Mouse (Mus musculus) liver, embryonic 14 days (tissue): Measurements from ENCODE around the gene Gas2l3. TPM values are rescaled to one million over a fixed set of nuclear protein-coding genes. Genes with fewer than 3 reads are reported as not detected.

Experiments
- polyA plus RNA-seq: library from polyadenylated mRNA; depleted of rRNA; stranded (reverse); fragments of >200 nt; gene quantifications from 2 replicates; pipeline ENCODE4 v1.2.3, GENCODE M21; 2012; rRNA removed

Gene Gas2l3
- 2.8 and 3.2 TPM in 2 replicates for polyA plus RNA-seq

GRCm38 (mm10) chr10:89443623-89444151 is at the start of gene Gas2l3:
Gene Gas2l3 (minus strand): TSS chr10:89443967.

Other genes with a start within 250 kb of the Gas2l3 start
- gene Ano4, start 99.2 kb downstream of the Gas2l3 start, polyA plus RNA-seq = 0.05 and 0.07 TPM in 2 replicates
- gene Nr1h4, start 89.6 kb upstream of the Gas2l3 start, polyA plus RNA-seq = 2.9 and 3.4 TPM in 2 replicates
- 0.05 and 0.07 TPM in 2 replicates for gene Slc17a8, start 177.3 kb upstream of the Gas2l3 start, polyA plus RNA-seq
- 10.5 and 11.8 TPM in 2 replicates for gene Scyl2, start 242.3 kb upstream of the Gas2l3 start, polyA plus RNA-seq